Mouse (Mus musculus) cerebellum, adult 18-20 months (tissue): ENCODE results near the gene Dis3l2.

Experiments used
- DNase-seq, 2 experiments: peaks; one replicate each; pipeline ENCODE4 v3.0.0; 2021

Dis3l2 gene

GRCm38 (mm10) chr1:86931606-86932379 is 228.2 kb downstream of the Dis3l2 start:
- no peak for DNase-seq

DNA sequence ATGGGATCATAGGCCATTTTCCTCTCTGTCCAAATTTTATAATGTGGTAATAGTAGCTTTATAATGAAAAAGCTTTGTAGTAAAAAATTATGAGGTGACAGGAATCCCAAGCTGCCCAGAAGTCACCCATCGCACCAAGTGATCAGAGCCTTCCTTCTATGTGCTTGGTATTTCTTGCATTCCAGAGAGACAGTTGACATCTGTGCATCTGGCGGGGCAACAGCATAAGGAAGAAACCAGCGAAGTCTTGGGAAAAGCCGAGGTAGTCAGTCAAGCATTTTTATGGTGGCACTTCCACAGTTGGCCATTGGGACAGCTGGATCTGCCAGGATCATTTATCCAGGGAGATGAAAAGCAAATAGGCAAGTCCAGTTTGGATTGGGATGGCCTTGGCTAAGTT is 229.2 kb downstream of the Dis3l2 start:
- DNase-seq: no peak

GRCm38 (mm10) chr1:86933656-86934055 is 230.0 kb downstream of the Dis3l2 start:
- no peak for DNase-seq

- no peak for DNase-seq
Observed at GRCm38 (mm10) chr1:86951501-86952205, 248.0 kb downstream of the Dis3l2 start.

- DNase-seq: no peak
Observed at GRCm38 (mm10) chr1:86955801-86956200, 252.2 kb downstream of the Dis3l2 start.

GRCm38 (mm10) chr1:86968261-86968964 is 264.8 kb downstream of the Dis3l2 start:
- DNase-seq: peak; percentile 10 to 13

DNA sequence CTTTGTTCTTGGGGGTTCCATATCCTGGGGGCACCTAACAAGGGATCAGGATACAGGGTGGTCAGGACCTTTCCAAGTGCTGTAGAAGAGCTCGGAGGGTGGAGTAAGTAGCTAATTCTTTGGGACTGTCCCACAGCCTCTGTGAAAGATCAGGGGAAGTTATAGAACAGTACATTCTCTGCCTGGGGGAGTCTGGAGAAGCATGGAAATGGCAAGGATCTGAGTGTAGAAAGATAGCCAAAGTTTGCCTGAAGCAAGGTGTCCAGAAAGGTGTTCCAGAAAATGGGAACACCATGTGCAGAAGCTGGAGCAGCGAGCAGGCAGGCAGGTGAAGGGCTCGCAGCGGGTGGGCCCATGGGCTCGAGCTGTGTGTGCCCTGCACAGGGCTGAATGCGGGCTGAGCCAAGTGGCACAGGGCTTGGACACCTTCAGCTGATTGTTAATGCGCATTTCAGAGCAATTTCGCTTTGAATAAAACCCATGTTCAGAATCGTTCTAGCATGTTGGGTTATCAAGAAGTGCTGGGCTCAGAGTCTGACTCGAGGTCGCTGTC is 265.6 kb downstream of the Dis3l2 start:
- peak; percentile 32 to 50 for DNase-seq

- DNase-seq: no peak
Observed at GRCm38 (mm10) chr1:86972693-86973092, 269.1 kb downstream of the Dis3l2 start.

GRCm38 (mm10) chr1:86977018-86977417 is 273.4 kb downstream of the Dis3l2 start:
- no peak for DNase-seq

GRCm38 (mm10) chr1:86986372-86986771 is 282.8 kb downstream of the Dis3l2 start:
- no peak for DNase-seq

- no peak for DNase-seq
Observed at GRCm38 (mm10) chr1:86992849-86993248, 289.2 kb downstream of the Dis3l2 start.

DNA sequence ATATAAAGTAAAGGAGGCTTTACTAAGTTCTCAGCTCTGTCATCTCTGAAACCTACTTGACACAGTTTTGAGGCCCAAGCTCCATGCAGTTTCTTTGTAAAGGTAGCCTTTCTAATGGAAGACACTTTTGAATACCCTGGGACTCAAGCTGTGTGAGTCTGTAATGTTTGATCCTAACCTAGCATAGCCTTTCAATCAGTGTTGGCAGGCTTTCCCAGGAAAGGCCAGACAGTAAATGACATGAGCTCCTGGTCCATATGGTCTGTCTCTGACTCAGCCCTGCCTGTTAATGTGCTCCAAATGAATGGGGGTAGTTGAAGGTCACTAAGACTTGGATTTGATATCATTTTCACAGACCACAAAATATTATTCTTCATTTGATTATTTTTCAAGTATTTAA is 290.4 kb downstream of the Dis3l2 start:
- DNase-seq: peak in 1 of 2 experiments; percentile 31

DNA sequence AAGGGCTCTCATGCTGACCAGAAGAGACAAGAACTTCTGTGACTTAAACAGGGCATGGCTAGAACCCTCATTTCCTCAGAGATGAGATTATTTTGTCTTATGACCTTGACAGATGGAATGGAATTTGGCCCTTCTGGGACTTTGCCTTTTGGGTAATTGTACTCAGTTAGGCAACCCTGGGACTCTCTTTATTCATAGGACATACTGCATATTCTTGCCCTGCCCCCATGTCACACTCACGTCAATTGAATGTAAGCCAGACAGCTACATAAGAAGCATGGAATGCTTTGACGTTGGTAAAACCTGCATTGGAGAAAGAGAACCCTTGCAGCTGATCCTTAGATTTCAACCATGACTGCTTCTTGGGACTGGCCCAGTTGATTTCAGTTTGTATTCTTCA is 294.4 kb downstream of the Dis3l2 start:
- DNase-seq: no peak

DNA sequence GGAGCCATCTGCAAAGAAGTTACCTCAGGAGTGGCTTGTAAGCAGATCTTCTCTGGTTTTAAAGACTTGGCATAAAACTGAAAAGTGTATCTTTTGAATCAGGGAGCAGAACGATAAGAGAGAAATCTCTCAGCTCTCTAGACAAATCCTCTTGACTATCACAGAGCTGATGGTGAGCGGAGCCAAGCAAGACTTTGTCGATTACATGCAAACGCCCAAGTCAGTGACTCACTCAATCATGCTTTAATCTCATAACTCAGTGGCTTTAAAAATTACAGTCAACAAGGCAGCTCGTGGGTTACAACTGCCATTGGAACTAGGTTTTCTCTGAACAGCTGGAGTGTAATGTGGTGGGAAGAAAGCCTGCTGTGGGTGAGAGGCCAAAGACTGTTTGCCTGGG is 297.8 kb downstream of the Dis3l2 start:
- DNase-seq: no peak

GRCm38 (mm10) chr1:87002545-87003168 is 299.0 kb downstream of the Dis3l2 start:
- DNase-seq: no peak

DNA sequence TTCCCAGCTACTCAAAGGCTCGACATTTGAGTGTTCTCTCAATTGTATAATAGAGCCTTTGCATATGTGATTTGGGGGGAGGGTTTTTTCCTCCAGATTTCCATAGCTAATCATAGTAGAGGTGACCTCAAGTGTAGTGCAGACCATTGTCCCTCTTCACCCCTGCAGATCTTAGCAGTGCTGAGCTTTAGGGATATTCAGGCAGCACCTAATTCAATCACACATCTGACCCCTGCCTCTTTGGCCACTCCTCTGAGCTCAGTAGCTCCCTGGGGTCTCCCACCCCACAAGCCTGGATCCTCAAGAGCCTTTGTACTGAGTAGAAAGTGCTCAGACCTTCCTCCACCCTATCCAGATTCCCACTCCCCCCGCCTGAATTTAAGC is 299.6 kb downstream of the Dis3l2 start:
- DNase-seq: no peak

DNA sequence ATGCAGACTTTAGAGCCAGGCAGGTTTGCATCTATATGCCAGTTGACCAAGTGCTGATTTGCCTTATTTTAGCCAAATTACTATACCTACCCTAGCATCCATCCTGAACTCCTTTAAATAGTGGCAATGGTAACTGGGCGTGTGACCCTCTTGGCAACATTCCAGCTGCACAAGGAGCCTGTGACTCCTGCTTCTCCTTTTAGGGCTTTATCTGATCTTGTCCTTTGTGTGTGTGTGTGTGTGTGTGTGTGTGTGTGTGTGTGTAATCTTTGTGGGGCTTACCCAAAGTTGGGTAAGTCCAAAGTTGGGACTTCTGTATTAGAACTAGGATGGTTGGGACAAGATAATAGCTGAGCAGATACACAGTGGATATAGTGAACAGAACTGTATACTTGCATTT is 302.8 kb downstream of the Dis3l2 start:
- DNase-seq: no peak

DNA sequence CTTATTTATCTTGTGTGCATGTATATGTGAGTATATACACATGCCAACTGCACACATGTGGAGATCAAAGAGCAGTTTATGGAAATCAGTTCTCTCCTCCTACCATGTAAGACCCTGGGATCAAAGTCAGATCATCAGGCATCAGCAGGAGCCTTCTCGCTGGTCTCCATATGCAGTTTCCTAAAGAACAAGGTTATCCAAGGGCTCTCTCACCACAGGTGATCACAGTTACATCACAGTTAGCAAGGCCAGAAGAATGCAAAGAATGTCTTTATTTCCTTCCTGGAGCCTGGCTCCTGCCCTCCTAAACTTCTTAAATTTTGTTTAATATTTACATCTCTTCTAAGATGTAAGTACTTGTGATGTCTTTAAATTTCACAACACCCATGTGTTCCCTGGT is 304.6 kb downstream of the Dis3l2 start:
- no peak for DNase-seq

GRCm38 (mm10) chr1:87009156-87009555 is 305.5 kb downstream of the Dis3l2 start:
- DNase-seq: no peak

- DNase-seq: no peak
Observed at GRCm38 (mm10) chr1:87010629-87011330, 307.2 kb downstream of the Dis3l2 start.

DNA sequence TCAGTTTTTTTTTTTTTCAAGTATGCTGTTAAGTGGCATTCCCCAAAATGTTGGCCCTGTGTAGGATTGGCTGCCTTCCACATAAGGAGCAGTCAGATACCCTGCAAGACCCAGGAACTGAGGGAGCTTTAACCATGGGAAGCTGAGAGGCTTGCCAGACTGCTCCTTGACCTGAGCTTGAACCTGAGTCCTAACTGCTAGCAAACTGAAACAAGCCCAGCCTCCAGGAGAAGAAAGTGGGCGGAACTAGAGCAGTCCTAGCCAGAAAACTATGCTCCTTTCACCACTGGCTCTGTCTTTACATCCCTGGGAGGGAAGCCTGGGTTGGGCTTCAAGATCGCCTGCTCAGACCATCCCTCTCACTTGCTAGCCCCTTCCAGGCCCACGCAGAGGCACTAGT is 308.1 kb downstream of the Dis3l2 start:
- DNase-seq: no peak

DNA sequence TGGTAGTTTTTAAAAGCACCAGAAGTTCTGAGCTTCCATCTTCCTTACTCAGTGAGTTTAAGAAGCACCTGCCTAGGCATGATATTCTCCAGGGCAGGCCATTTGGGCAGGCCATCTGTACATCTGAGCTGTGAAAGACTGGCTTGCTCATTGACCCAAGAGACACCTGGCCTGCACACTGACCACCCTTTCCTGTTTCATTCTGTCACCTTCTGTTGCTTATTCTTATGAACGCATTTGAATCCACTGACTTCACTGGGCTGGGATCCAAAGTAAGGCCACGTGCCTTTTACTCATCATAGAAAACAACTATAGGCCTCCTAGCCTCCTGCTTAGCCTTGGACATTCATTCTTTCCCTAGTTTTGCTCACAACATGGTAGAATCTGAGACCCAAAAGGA is 309.0 kb downstream of the Dis3l2 start:
- DNase-seq: peak; percentile 77 to 87
